In genomic region chr14:118929779-118930178, GRCm38 (mm10) we compare ENCODE assay signal across 19 mouse cellular contexts. TPM values are rescaled to one million over a fixed set of nuclear protein-coding genes. Genes with fewer than 3 reads are reported as not detected.
DNase-seq lines count a peak whose midpoint lies in the region; ATAC-seq and TF ChIP-seq lines count a peak whose summit lies in the region.
"Had no signal": no experiment of that assay in that cellular context is flagged by ENCODE, and none has a peak within 500 bp of the region (broad histone marks: within the 10 kb centered on the region; RNA-seq: fewer than 3 reads in every experiment).

No protein-coding gene starts in this region.

- WGBS in small intestine, adult 2 months, result 63% methylated on average over 2 of the region's 2 CpGs
- WGBS in forebrain, postnatal 0 days, result 77% methylated on average over 2 of the region's 2 CpGs
- 72% methylated on average over 2 of the region's 2 CpGs for WGBS in intestine, embryonic 16.5 days

- 0 out of 2 replicates have a peak overlapping the region, but pooled peaks have one; percentile 25 for H3K27ac ChIP-seq in small intestine, adult 2 months (ENCODE audit: insufficient read depth, low read depth, low read length)
- H3K27ac ChIP-seq in forebrain, postnatal 0 days (ENCODE audit: low read depth, low read length), result no peak overlapping the region
- H3K27ac ChIP-seq in intestine, embryonic 16.5 days (ENCODE audit: low read length), result no peak overlapping the region
- H3K27ac ChIP-seq: embryonic facial prominence, embryonic 15.5 days; forebrain, embryonic 13.5 days; gastrocnemius, adult 2 months; intestine, embryonic 15.5 days; limb, embryonic 12.5 days had no signal

- H3K9ac ChIP-seq in forebrain, postnatal 0 days, result no peak overlapping the region
- H3K9ac ChIP-seq in intestine, embryonic 16.5 days (ENCODE audit: low read depth, low read length), result no peak overlapping the region
- H3K9ac ChIP-seq: embryonic facial prominence, embryonic 15.5 days; forebrain, embryonic 13.5 days; intestine, embryonic 15.5 days; limb, embryonic 12.5 days had no signal

- no peak for TF ChIP-seq POLR2A in small intestine, adult 2 months (IDR thresholded peaks at IDR 0.05; ENCODE audit: low read depth, low read length)

- H3K4me3 ChIP-seq in small intestine, adult 2 months (ENCODE audit: low read depth, low read length), result no peak overlapping the region
- no peak overlapping the region for H3K4me3 ChIP-seq in forebrain, postnatal 0 days (ENCODE audit: low read depth, low read length)
- H3K4me3 ChIP-seq in intestine, embryonic 16.5 days (ENCODE audit: low read length), result no peak overlapping the region
- H3K4me3 ChIP-seq: embryonic facial prominence, embryonic 15.5 days; forebrain, embryonic 13.5 days; gastrocnemius, adult 2 months; intestine, embryonic 15.5 days; limb, embryonic 12.5 days had no signal

- H3K27me3 ChIP-seq in small intestine, adult 2 months (ENCODE audit: control insufficient read depth, insufficient read depth, low read length), result peaks cover 5% of the 10 kb centered on the region; the same call in 1 of the 2 replicates
- no peaks in the 10 kb centered on the region for H3K27me3 ChIP-seq in forebrain, postnatal 0 days (ENCODE audit: insufficient read depth, low read length)
- H3K27me3 ChIP-seq in intestine, embryonic 16.5 days (replicated peaks; ENCODE audit: control insufficient read depth, insufficient read depth, low read length), result no peaks in the 10 kb centered on the region
- H3K27me3 ChIP-seq: embryonic facial prominence, embryonic 15.5 days; forebrain, embryonic 13.5 days; intestine, embryonic 15.5 days; limb, embryonic 12.5 days had no signal

- H3K36me3 ChIP-seq in small intestine, adult 2 months (ENCODE audit: control insufficient read depth, insufficient read depth, low read length), result no peaks in the 10 kb centered on the region
- H3K36me3 ChIP-seq in forebrain, postnatal 0 days (ENCODE audit: insufficient read depth), result no peaks in the 10 kb centered on the region
- H3K36me3 ChIP-seq in intestine, embryonic 16.5 days (ENCODE audit: control insufficient read depth, insufficient read depth, low read length), result no peaks in the 10 kb centered on the region
- H3K36me3 ChIP-seq: embryonic facial prominence, embryonic 15.5 days; intestine, embryonic 15.5 days; limb, embryonic 12.5 days had no signal

- H3K9me3 ChIP-seq in forebrain, postnatal 0 days (ENCODE audit: low read length), result no peaks in the 10 kb centered on the region
- no peaks in the 10 kb centered on the region for H3K9me3 ChIP-seq in intestine, embryonic 16.5 days (ENCODE audit: control insufficient read depth, low read length)
- H3K9me3 ChIP-seq: embryonic facial prominence, embryonic 15.5 days; forebrain, embryonic 13.5 days; intestine, embryonic 15.5 days; limb, embryonic 12.5 days had no signal

- H3K4me1 ChIP-seq in small intestine, adult 2 months (ENCODE audit: control insufficient read depth, insufficient read depth, insufficient read length, low read length), result peaks cover 10% of the 10 kb centered on the region
- peaks cover 7% of the 10 kb centered on the region; the same call in 1 of the 2 replicates for H3K4me1 ChIP-seq in forebrain, postnatal 0 days (ENCODE audit: insufficient read depth)
- H3K4me1 ChIP-seq in intestine, embryonic 16.5 days (ENCODE audit: control insufficient read depth, insufficient read depth, low read length), result peaks cover 7% of the 10 kb centered on the region; the same call in 1 of the 2 replicates

- no peak overlapping the region for H3K4me2 ChIP-seq in forebrain, postnatal 0 days (ENCODE audit: low read depth)
- no peak overlapping the region for H3K4me2 ChIP-seq in intestine, embryonic 16.5 days (ENCODE audit: low read depth, low read length)
- H3K4me2 ChIP-seq: embryonic facial prominence, embryonic 15.5 days; forebrain, embryonic 13.5 days; intestine, embryonic 15.5 days; limb, embryonic 12.5 days; midbrain, embryonic 11.5 days had no signal

- no peak for TF ChIP-seq CTCF in small intestine, adult 2 months (IDR thresholded peaks at IDR 0.05; ENCODE audit: extremely low read depth, insufficient read length, insufficient replicate concordance, low read depth, low read length)
- no peak for TF ChIP-seq CTCF in forebrain, postnatal 0 days (IDR thresholded peaks at IDR 0.05; ENCODE audit: low read depth)

- peak; percentile 66 for ATAC-seq in common myeloid progenitor, adult 5-6 weeks (replicated peaks; ENCODE audit: low read depth, poor library complexity, severe bottlenecking)
- no peak for ATAC-seq in forebrain, postnatal 0 days
- ATAC-seq in intestine, embryonic 16.5 days, result no peak
- ATAC-seq: forebrain, embryonic 13.5 days; intestine, embryonic 15.5 days had no signal

- DNase-seq in 3134 (ENCODE audit: extremely low read depth, insufficient read length, low spot score) (peak; percentile 39), 416B (ENCODE audit: low read depth) (peak; percentile 89)
- DNase-seq in forebrain, postnatal 0 days, result no peak
- DNase-seq in urinary bladder, postnatal 14 days (ENCODE audit: low spot score), result no peak
- DNase-seq in kidney, postnatal 14 days, result no peak
- DNase-seq: cerebellum, adult 11-12 months; gastrocnemius, adult 2 months; heart, postnatal 36 days; kidney, postnatal 25 days; layer of hippocampus, postnatal 36 days; right cerebral cortex, postnatal 4 days had no signal

RNA-seq across cellular contexts. Expression of gene Dzip1, which starts 4.5 kb away (rescaled TPM):
- 0.32 and 1.6 TPM in 2 replicates for total RNA-seq in common myeloid progenitor, adult 5-6 weeks (2017)
- polyA plus RNA-seq in small intestine, adult 2 months (2012; rRNA removed), result 2.0 and 2.3 TPM in 2 replicates
- total RNA-seq in forebrain, postnatal 0 days (2014; rRNA removed), result 187 and 205 TPM in 2 replicates
- polyA plus RNA-seq in forebrain, postnatal 0 days (2015; fragmentation: Nextera tagmentation; extraction: Ambion mirVana), result 30.8 and 48.2 TPM in 2 replicates
- 5.9 and 6.8 TPM in 2 replicates for polyA plus RNA-seq in intestine, embryonic 16.5 days (2015; fragmentation: Nextera tagmentation; extraction: Ambion mirVana)

RNA-seq across cellular contexts. Expression of gene Dnajc3, which starts 8.0 kb away (rescaled TPM):
- total RNA-seq in common myeloid progenitor, adult 5-6 weeks (2017), result 64.8 and 74.5 TPM in 2 replicates
- 6.5 and 9.8 TPM in 2 replicates for polyA plus RNA-seq in small intestine, adult 2 months (2012; rRNA removed)
- total RNA-seq in forebrain, postnatal 0 days (2014; rRNA removed), result 24.1 and 27.0 TPM in 2 replicates
- polyA plus RNA-seq in forebrain, postnatal 0 days (2015; fragmentation: Nextera tagmentation; extraction: Ambion mirVana), result 15.5 and 19.4 TPM in 2 replicates
- polyA plus RNA-seq in intestine, embryonic 16.5 days (2015; fragmentation: Nextera tagmentation; extraction: Ambion mirVana), result 47.0 and 51.6 TPM in 2 replicates

Comparison
In these comparisons a context has a peak if more than half of its experiments do, and no peak if none do; other contexts are left out.
1. DNase-seq: peak in 3134 (single experiment) and 416B (single experiment); none in forebrain, postnatal 0 days (single experiment), urinary bladder, postnatal 14 days (single experiment) and kidney, postnatal 14 days (single experiment).